Mouse (Mus musculus): ENCODE measurements around the gene Epha3. TPM values are rescaled to one million over a fixed set of nuclear protein-coding genes. Genes with fewer than 3 reads are reported as not detected.

Epha3 gene
- under 1 TPM; 0.44 to 0.48 TPM for total RNA-seq (2021)
- polyA plus RNA-seq (2012; rRNA removed): 0.39 and 0.47 TPM in 2 replicates
- long read RNA-seq: 0 reads

GRCm38 (mm10) chr16:63863913-63864330 lies at the start of gene Epha3:
Gene Epha3 (minus strand): TSS chr16:63864175.
- Histone ChIP-seq H3K4me1 (ENCODE audit: control insufficient read depth, insufficient read depth, low read length) (no peaks in the 10 kb centered on the region), H3K27me3 (ENCODE audit: control insufficient read depth, insufficient read depth, low read length) (peaks cover 2% of the 10 kb centered on the region; the same call in 1 of the 2 replicates), H3K4me3 (peak within 1 kb of the TSS; percentile 54), H3K36me3 (ENCODE audit: control insufficient read depth, insufficient read depth, low read length) (no peaks in the 10 kb centered on the region), H3K27ac (no peak within 1 kb of the TSS), H3K79me2 (replicated peaks; ENCODE audit: control insufficient read depth, insufficient read depth, low read length) (no peaks in the 10 kb centered on the region), H3K9ac (ENCODE audit: low read depth, low read length) (peak within 1 kb of the TSS; percentile 34)
- intact Hi-C loops (cut with DNase I): no loop called here
- peak; percentile 71 to 72 for DNase-seq
- WGBS: under 1% methylated on average over 28 of the region's 28 CpGs
- no peak for TF ChIP-seq EP300 (IDR thresholded peaks at IDR 0.05; ENCODE audit: insufficient read depth, low read depth, low read length)
- TF ChIP-seq POLR2A (IDR thresholded peaks at IDR 0.05; ENCODE audit: insufficient read depth, low read depth, low read length): no peak
- no peak for TF ChIP-seq CTCF (IDR thresholded peaks at IDR 0.05)

GRCm38 (mm10) chr16:63903425-63903824 lies 39.5 kb upstream of the Epha3 start:
- H3K79me2 ChIP-seq (replicated peaks; ENCODE audit: control insufficient read depth, insufficient read depth, low read length): no peaks in the 10 kb centered on the region
- WGBS: 32% methylated on average over 13 of the region's 13 CpGs
- H3K27me3 ChIP-seq (ENCODE audit: control insufficient read depth, insufficient read depth, low read length): no peaks in the 10 kb centered on the region
- H3K27ac ChIP-seq: no peak overlapping the region
- H3K4me3 ChIP-seq: no peak overlapping the region
- no peaks in the 10 kb centered on the region for H3K36me3 ChIP-seq (ENCODE audit: control insufficient read depth, insufficient read depth, low read length)
- no peaks in the 10 kb centered on the region for H3K4me1 ChIP-seq (ENCODE audit: control insufficient read depth, insufficient read depth, low read length)
- H3K9ac ChIP-seq (ENCODE audit: low read depth, low read length): no peak overlapping the region
- intact Hi-C loops (cut with DNase I): no loop called here
- no peak for DNase-seq
- no peak for TF ChIP-seq EP300 (IDR thresholded peaks at IDR 0.05; ENCODE audit: insufficient read depth, low read depth, low read length)
- no peak for TF ChIP-seq CTCF (IDR thresholded peaks at IDR 0.05)
- TF ChIP-seq POLR2A (IDR thresholded peaks at IDR 0.05; ENCODE audit: insufficient read depth, low read depth, low read length): no peak

DNA sequence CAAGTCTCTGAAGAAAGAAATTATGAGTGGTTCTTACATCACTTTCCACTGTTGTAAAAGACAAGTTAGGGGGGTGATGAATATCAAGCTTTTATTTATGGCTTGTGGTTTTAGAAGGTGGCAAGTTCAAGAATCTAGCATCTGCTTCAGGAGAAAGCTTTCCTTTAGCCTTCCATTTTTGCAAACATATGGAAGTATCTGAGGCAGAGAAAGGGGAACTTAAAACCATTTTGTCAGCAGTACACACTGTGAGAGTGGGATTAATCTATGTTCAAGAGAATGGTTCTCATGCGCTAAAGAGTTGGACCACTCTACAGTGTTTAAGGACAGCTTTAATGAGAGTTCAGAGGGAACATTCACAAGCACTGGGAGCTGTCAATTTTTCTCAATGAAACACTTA lies 17.2 kb upstream of the Epha3 start:
- WGBS: 89% methylated on average over 1 of the region's 1 CpGs
- Histone ChIP-seq H3K79me2 (replicated peaks; ENCODE audit: control insufficient read depth, insufficient read depth, low read length) (no peaks in the 10 kb centered on the region), H3K4me1 (ENCODE audit: control insufficient read depth, insufficient read depth, low read length) (no peaks in the 10 kb centered on the region), H3K4me3 (no peak overlapping the region), H3K9ac (ENCODE audit: low read depth, low read length) (no peak overlapping the region), H3K27me3 (ENCODE audit: control insufficient read depth, insufficient read depth, low read length) (no peaks in the 10 kb centered on the region), H3K36me3 (ENCODE audit: control insufficient read depth, insufficient read depth, low read length) (no peaks in the 10 kb centered on the region), H3K27ac (no peak overlapping the region)
- intact Hi-C loops (cut with DNase I): no loop called here
- no peak for DNase-seq
- no peak for TF ChIP-seq EP300 (IDR thresholded peaks at IDR 0.05; ENCODE audit: insufficient read depth, low read depth, low read length)
- no peak for TF ChIP-seq POLR2A (IDR thresholded peaks at IDR 0.05; ENCODE audit: insufficient read depth, low read depth, low read length)
- no peak for TF ChIP-seq CTCF (IDR thresholded peaks at IDR 0.05)

- TF ChIP-seq POLR2A (IDR thresholded peaks at IDR 0.05; ENCODE audit: insufficient read depth, low read depth, low read length): no peak
- peak; percentile 97 for TF ChIP-seq CTCF (IDR thresholded peaks at IDR 0.05)
- no peak for TF ChIP-seq EP300 (IDR thresholded peaks at IDR 0.05; ENCODE audit: insufficient read depth, low read depth, low read length)
- 8% methylated on average over 7 of the region's 7 CpGs for WGBS
- H3K4me1 ChIP-seq (ENCODE audit: control insufficient read depth, insufficient read depth, low read length): no peaks in the 10 kb centered on the region
- no peak overlapping the region for H3K4me3 ChIP-seq
- no peak overlapping the region for H3K27ac ChIP-seq
- no peaks in the 10 kb centered on the region for H3K27me3 ChIP-seq (ENCODE audit: control insufficient read depth, insufficient read depth, low read length)
- no peaks in the 10 kb centered on the region for H3K36me3 ChIP-seq (ENCODE audit: control insufficient read depth, insufficient read depth, low read length)
- DNase-seq: peak in 1 of 2 experiments; percentile 21
- H3K9ac ChIP-seq (ENCODE audit: low read depth, low read length): no peak overlapping the region
- no peaks in the 10 kb centered on the region for H3K79me2 ChIP-seq (replicated peaks; ENCODE audit: control insufficient read depth, insufficient read depth, low read length)
- intact Hi-C loops (cut with DNase I): loop anchor here (5.0 kb wide), 1 partner anchor 850 kb away; no protein-coding TSS in a partner anchor
Observed at GRCm38 (mm10) chr16:63872313-63872712, 8.3 kb upstream of the Epha3 start.

DNA sequence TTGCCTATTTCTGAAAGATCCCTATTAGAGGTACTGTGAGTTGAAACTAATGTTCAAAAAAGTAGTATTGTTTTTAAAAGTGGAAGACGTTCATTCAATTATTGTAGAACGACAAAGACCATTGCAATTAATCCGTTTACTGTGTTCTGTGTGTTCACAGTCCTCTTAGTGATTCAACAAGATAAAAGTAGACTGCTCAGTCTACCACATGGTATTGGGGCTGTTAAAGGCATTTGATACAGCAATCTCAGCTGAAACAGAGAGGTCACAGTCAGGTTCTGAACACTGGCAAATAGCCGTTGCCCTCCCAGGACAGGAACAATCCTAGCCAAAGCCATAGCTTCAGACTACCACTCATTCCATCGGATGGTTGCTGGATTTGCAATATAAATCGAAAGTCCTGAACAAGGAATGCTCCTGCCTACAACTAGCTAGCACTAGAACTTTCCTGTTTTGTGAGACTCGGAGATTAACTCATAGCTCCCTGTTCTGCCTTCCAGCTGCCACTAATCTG lies 545 bp upstream of the Epha3 start:
- H3K4me3 ChIP-seq: peak overlapping the region; percentile 54
- no peaks in the 10 kb centered on the region for H3K4me1 ChIP-seq (ENCODE audit: control insufficient read depth, insufficient read depth, low read length)
- intact Hi-C loops (cut with DNase I): no loop called here
- H3K36me3 ChIP-seq (ENCODE audit: control insufficient read depth, insufficient read depth, low read length): no peaks in the 10 kb centered on the region
- DNase-seq: no peak
- WGBS: 36% methylated on average over 7 of the region's 7 CpGs
- H3K27me3 ChIP-seq (ENCODE audit: control insufficient read depth, insufficient read depth, low read length): peaks cover 2% of the 10 kb centered on the region; the same call in 1 of the 2 replicates
- H3K79me2 ChIP-seq (replicated peaks; ENCODE audit: control insufficient read depth, insufficient read depth, low read length): no peaks in the 10 kb centered on the region
- TF ChIP-seq POLR2A (IDR thresholded peaks at IDR 0.05; ENCODE audit: insufficient read depth, low read depth, low read length): no peak
- no peak for TF ChIP-seq EP300 (IDR thresholded peaks at IDR 0.05; ENCODE audit: insufficient read depth, low read depth, low read length)
- TF ChIP-seq CTCF (IDR thresholded peaks at IDR 0.05): no peak
- H3K9ac ChIP-seq (ENCODE audit: low read depth, low read length): no peak overlapping the region
- H3K27ac ChIP-seq: no peak overlapping the region

DNA sequence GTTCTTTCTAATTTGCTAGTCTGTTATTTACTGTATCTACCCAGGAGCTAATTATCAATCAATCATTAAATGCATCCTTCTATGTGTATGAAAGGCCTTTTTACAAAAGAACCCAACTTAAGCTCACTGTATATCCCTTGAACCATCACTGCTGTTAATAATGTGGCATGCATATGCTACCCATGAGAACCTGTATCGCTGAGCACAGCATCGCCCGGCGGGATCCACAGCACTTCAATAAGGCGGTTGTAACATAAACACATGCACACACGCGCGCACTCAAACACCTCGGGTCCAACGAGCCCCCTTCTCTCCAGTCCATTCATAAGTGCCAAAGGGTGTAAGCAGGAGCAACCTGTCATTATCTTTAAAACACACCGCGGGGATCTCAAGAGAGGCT lies 794 bp downstream of the Epha3 start:
- no peak for DNase-seq
- no peak overlapping the region for H3K27ac ChIP-seq
- no peak overlapping the region; the same call in none of the 2 replicates for H3K4me3 ChIP-seq
- H3K36me3 ChIP-seq (ENCODE audit: control insufficient read depth, insufficient read depth, low read length): no peaks in the 10 kb centered on the region
- H3K9ac ChIP-seq (ENCODE audit: low read depth, low read length): no peak overlapping the region
- H3K27me3 ChIP-seq (ENCODE audit: control insufficient read depth, insufficient read depth, low read length): peaks cover 2% of the 10 kb centered on the region; the same call in 1 of the 2 replicates
- no peak for TF ChIP-seq EP300 (IDR thresholded peaks at IDR 0.05; ENCODE audit: insufficient read depth, low read depth, low read length)
- TF ChIP-seq CTCF (IDR thresholded peaks at IDR 0.05): no peak
- TF ChIP-seq POLR2A (IDR thresholded peaks at IDR 0.05; ENCODE audit: insufficient read depth, low read depth, low read length): no peak
- WGBS: 21% methylated on average over 12 of the region's 12 CpGs
- no peaks in the 10 kb centered on the region for H3K79me2 ChIP-seq (replicated peaks; ENCODE audit: control insufficient read depth, insufficient read depth, low read length)
- H3K4me1 ChIP-seq (ENCODE audit: control insufficient read depth, insufficient read depth, low read length): no peaks in the 10 kb centered on the region
- intact Hi-C loops (cut with DNase I): no loop called here
